Comparison of ENCODE assay signal across 9 mouse cellular contexts in the genomic region with DNA sequence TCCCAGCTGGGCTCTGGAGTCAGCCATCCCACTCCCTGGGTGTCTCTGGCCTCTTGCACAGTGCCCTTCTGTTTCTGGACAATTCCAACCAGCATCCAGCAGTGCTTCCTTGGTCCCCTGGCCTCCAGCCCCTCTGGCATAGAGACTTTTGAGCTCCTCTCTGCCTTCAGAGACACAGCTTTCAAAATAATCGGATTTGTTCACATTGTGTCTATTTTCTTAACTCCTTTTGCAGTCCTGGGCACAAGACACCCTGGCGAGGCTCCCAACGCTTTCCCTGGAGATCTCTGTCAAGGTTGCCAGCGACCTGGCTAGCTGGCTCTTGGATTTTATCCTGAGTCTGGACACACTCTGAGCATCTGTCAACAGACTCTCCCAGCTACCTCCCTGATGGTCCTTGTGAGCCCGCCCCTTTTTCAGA. TPM values are rescaled to one million over a fixed set of nuclear protein-coding genes. Genes with fewer than 3 reads are reported as not detected.
A peak's percentile ranks its signal among the peaks of the same experiment; 100 is the strongest.
DNase-seq lines count a peak whose midpoint lies in the region; ATAC-seq lines count a peak whose summit lies in the region.
"Had no signal": no experiment of that assay in that cellular context is flagged by ENCODE, and none has a peak within 500 bp of the region (broad histone marks: within the 10 kb centered on the region; RNA-seq: fewer than 3 reads in every experiment).

No protein-coding gene starts in this region.

- H3K4me2 ChIP-seq in kidney, embryonic 15.5 days = no peak overlapping the region
- H3K4me2 ChIP-seq in forebrain, embryonic 15.5 days (replicated peaks) = no peak overlapping the region

- H3K9me3 ChIP-seq in kidney, embryonic 15.5 days (replicated peaks) = no peaks in the 10 kb centered on the region
- no peaks in the 10 kb centered on the region for H3K9me3 ChIP-seq in forebrain, embryonic 15.5 days
- H3K9me3 ChIP-seq in limb, embryonic 10.5 days (replicated peaks) = no peaks in the 10 kb centered on the region

- peaks cover 44% of the 10 kb centered on the region for H3K4me1 ChIP-seq in kidney, embryonic 15.5 days
- H3K4me1 ChIP-seq in forebrain, embryonic 15.5 days = peaks cover 21% of the 10 kb centered on the region
- H3K4me1 ChIP-seq in limb, embryonic 10.5 days = peaks cover 34% of the 10 kb centered on the region

- H3K4me3 ChIP-seq in kidney, embryonic 15.5 days (replicated peaks) = no peak overlapping the region
- no peak overlapping the region for H3K4me3 ChIP-seq in forebrain, embryonic 15.5 days
- no peak overlapping the region for H3K4me3 ChIP-seq in limb, embryonic 10.5 days

- DNase-seq in adrenal gland, postnatal 10 days = peak; percentile 80
- DNase-seq in adrenal gland, adult 18-20 months (ENCODE audit: low spot score in 2 of 2) = no peak
- DNase-seq in kidney, adult 9 months = no peak
- no peak for DNase-seq in limb, embryonic 10.5 days (ENCODE audit: low spot score)
- DNase-seq in thymus, postnatal 0 days (ENCODE audit: low spot score) = no peak
- DNase-seq in left cerebral cortex, adult 11 months (ENCODE audit: low spot score) = no peak

- no peaks in the 10 kb centered on the region for H3K27me3 ChIP-seq in kidney, embryonic 15.5 days
- H3K27me3 ChIP-seq in forebrain, embryonic 15.5 days = no peaks in the 10 kb centered on the region
- H3K27me3 ChIP-seq in limb, embryonic 10.5 days (ENCODE audit: low read depth, poor library complexity, severe bottlenecking) = no peaks in the 10 kb centered on the region
- H3K27me3 ChIP-seq: Patski had no signal

- H3K9ac ChIP-seq in kidney, embryonic 15.5 days = no peak overlapping the region
- H3K9ac ChIP-seq in forebrain, embryonic 15.5 days (replicated peaks) = no peak overlapping the region

- ATAC-seq in kidney, embryonic 15.5 days (replicated peaks; ENCODE audit: low FRiP score) = no peak
- peak; percentile 13; the same call in 1 of the 2 replicates for ATAC-seq in forebrain, embryonic 15.5 days (replicated peaks)
- ATAC-seq: Patski had no signal

- 0 out of 2 replicates have a peak overlapping the region, but pooled peaks have one; percentile 29 for H3K27ac ChIP-seq in kidney, embryonic 15.5 days
- no peak overlapping the region for H3K27ac ChIP-seq in forebrain, embryonic 15.5 days (replicated peaks)
- 0 out of 2 replicates have a peak overlapping the region, but pooled peaks have one; percentile 27 for H3K27ac ChIP-seq in limb, embryonic 10.5 days

- H3K36me3 ChIP-seq in kidney, embryonic 15.5 days = no peaks in the 10 kb centered on the region
- H3K36me3 ChIP-seq in forebrain, embryonic 15.5 days = no peaks in the 10 kb centered on the region
- H3K36me3 ChIP-seq in limb, embryonic 10.5 days = no peaks in the 10 kb centered on the region

- 68% methylated on average over 5 of the region's 5 CpGs for WGBS in kidney, embryonic 15.5 days
- 55% methylated on average over 5 of the region's 5 CpGs for WGBS in forebrain, embryonic 15.5 days
- whole genome bisulfite sequencing in limb, embryonic 10.5 days = 67% methylated on average over 5 of the region's 5 CpGs

RNA-seq across cellular contexts. Expression of a gene that starts 51.4 kb away (rescaled TPM):
- total RNA-seq in adrenal gland, postnatal 10 days (2021) = 10 to 100 TPM; 24.4 to 34.9 TPM
- 10 to 100 TPM; 10.7 to 23.0 TPM for total RNA-seq in adrenal gland, adult 18-20 months (2021)
- polyA plus RNA-seq in kidney, embryonic 15.5 days (2015; fragmentation: Nextera tagmentation; extraction: Ambion mirVana) = 28.7 and 29.8 TPM in 2 replicates
- polyA plus RNA-seq in forebrain, embryonic 15.5 days (2015; fragmentation: Nextera tagmentation; extraction: Ambion mirVana) = 11.8 and 12.0 TPM in 2 replicates
- 28.4 and 35.9 TPM in 2 replicates for polyA plus RNA-seq in limb, embryonic 10.5 days (2016; fragmentation: Nextera tagmentation; extraction: Ambion mirVana)
- 24.4 and 25.6 TPM in 2 replicates for polyA plus RNA-seq in thymus, postnatal 0 days (2015; fragmentation: Nextera tagmentation; extraction: Ambion mirVana)
